Mouse (Mus musculus): ENCODE measurements around the gene Gm5767. TPM values are rescaled to one million over a fixed set of nuclear protein-coding genes. Genes with fewer than 3 reads are reported as not detected.
A peak's percentile ranks its signal among the peaks of the same experiment; 100 is the strongest.

Gm5767 gene
- polyA plus RNA-seq, 1 experiment from 2014 or later: not detected

GRCm38 (mm10) chr16:8685087-8685486 lies 4.5 kb downstream of the Gm5767 start:
- no peak overlapping the region for H3K27ac ChIP-seq (ENCODE audit: low read depth)
- H3K4me2 ChIP-seq (ENCODE audit: low read length): no peak overlapping the region
- peaks cover 31% of the 10 kb centered on the region for H3K36me3 ChIP-seq (ENCODE audit: control insufficient read depth, insufficient read depth, low read length)
- H3K27me3 ChIP-seq (replicated peaks; ENCODE audit: control insufficient read depth, insufficient read depth, low read length): no peaks in the 10 kb centered on the region
- DNase-seq (ENCODE audit: low spot score) (no peak), ATAC-seq (replicated peaks; ENCODE audit: low FRiP score, low TSS enrichment, low read depth) (no peak)
- no peak overlapping the region for H3K9ac ChIP-seq (ENCODE audit: low read length)
- no peak overlapping the region for H3K4me3 ChIP-seq (ENCODE audit: low read depth, low read length)
- H3K4me1 ChIP-seq (replicated peaks; ENCODE audit: control insufficient read depth, insufficient read depth, low read length): no peaks in the 10 kb centered on the region
- WGBS: 55% methylated on average over 4 of the region's 4 CpGs
- no peaks in the 10 kb centered on the region for H3K9me3 ChIP-seq (ENCODE audit: control insufficient read depth, low read length)

DNA sequence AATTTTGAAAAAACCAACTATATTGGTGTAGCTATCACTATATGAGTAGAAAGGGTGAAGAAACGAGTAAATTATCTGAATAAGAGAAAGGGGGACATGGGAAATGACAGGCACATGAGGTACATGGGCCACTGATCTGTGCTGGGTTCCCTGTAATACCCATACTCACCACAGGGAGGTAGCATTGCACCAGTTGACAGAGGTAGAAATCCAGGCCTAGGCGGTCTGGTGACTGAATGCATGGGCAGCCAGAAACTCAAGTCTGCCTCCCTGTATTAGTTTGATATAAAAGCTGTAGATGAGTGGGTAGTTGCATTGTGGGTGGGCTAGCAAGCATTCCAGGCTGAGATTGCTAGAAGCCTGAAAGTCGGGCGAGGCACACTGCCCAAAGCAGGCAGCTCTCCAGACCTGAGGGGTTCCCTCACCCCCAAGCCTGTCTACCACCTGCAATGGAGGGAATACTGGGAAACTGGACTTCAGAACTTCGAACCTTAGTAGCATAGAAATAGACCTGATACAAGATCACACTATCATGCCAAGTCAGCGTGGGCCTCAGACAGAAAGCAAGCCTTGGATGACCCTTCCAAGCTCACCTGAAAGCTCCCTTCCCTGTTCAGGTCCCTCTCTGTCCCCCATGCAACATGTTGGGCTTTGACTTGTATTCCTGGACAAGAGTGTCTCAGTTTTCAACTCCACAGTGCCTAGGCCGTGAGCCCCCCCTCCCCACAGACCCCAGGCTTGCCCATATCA lies 5.7 kb downstream of the Gm5767 start:
- 62% methylated on average over 7 of the region's 7 CpGs for WGBS
- Histone ChIP-seq H3K27ac (ENCODE audit: low read depth) (no peak overlapping the region), H3K4me1 (replicated peaks; ENCODE audit: control insufficient read depth, insufficient read depth, low read length) (no peaks in the 10 kb centered on the region), H3K9ac (ENCODE audit: low read length) (no peak overlapping the region), H3K36me3 (ENCODE audit: control insufficient read depth, insufficient read depth, low read length) (peaks cover 43% of the 10 kb centered on the region), H3K9me3 (ENCODE audit: control insufficient read depth, low read length) (no peaks in the 10 kb centered on the region), H3K27me3 (replicated peaks; ENCODE audit: control insufficient read depth, insufficient read depth, low read length) (no peaks in the 10 kb centered on the region), H3K4me2 (ENCODE audit: low read length) (no peak overlapping the region), H3K4me3 (ENCODE audit: low read depth, low read length) (no peak overlapping the region)
- ATAC-seq (replicated peaks; ENCODE audit: low FRiP score, low TSS enrichment, low read depth): peak; percentile 28; the same call in 1 of the 2 replicates
- peak; percentile 79 for DNase-seq (ENCODE audit: low spot score)

DNA sequence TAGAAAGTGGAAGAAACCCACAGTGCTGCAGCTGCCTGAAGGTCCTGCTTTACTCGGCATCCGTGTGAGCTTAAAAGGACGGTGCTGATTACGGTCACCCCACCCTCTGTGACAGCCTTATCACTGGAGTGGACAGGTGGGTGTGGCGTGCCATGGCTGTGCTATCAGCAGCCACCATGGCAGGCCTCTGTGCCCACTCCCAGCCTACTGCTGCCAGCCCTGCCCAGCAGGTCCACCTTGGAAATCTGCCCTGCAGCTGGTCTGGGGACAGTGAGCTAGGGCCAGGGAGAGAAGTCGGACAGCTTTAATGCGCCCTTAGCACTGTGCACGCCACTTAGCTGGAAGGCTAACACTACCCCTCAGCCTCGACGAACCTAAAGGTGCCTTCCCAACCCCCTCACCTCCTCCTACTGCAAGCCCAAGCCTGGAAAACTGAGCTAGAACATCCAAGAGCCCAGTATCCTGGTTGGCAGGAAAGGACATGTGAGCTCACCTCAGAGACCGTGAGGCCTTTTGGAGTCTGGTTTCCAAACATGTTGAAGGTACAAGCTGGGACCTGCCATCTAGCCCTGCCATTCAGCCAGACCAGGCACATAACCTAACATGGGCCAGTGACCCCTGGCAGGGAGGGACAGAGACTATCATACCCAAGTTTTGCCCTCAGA lies 6.4 kb downstream of the Gm5767 start:
- Histone ChIP-seq H3K9me3 (ENCODE audit: control insufficient read depth, low read length) (no peaks in the 10 kb centered on the region), H3K36me3 (ENCODE audit: control insufficient read depth, insufficient read depth, low read length) (peaks cover 51% of the 10 kb centered on the region), H3K4me3 (ENCODE audit: low read depth, low read length) (no peak overlapping the region), H3K4me1 (replicated peaks; ENCODE audit: control insufficient read depth, insufficient read depth, low read length) (no peaks in the 10 kb centered on the region), H3K4me2 (ENCODE audit: low read length) (no peak overlapping the region), H3K27me3 (replicated peaks; ENCODE audit: control insufficient read depth, insufficient read depth, low read length) (no peaks in the 10 kb centered on the region), H3K27ac (ENCODE audit: low read depth) (no peak overlapping the region), H3K9ac (ENCODE audit: low read length) (no peak overlapping the region)
- ATAC-seq (replicated peaks; ENCODE audit: low FRiP score, low TSS enrichment, low read depth): peak; percentile 18; the same call in 1 of the 2 replicates
- no peak for DNase-seq (ENCODE audit: low spot score)
- 73% methylated on average over 11 of the region's 11 CpGs for WGBS

DNA sequence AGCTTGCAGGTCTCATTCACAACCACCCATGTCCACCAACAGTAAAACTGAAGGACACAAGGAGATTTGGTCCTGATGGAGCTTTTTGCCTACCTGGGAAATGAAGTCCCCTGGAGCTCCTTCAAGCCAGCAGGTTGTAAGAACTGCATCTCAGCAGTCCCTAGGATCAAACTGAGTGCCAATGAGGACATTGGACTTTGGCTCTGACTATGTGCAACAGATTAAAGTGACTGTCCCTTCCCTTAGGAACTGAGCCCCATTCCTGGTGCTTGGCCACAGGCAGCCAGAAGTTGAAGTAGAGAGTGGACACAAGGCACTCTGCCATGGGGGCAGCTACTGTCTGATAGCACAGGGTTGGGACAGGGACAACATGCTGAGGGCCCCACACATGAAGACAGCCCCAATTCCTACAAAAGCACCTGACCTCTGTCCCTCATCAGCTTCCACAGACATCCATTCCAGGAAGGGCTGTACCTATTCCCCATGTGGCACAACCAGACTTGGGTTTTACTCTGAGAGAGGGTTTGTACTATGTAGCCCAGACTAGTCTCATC lies 7.1 kb downstream of the Gm5767 start:
- Histone ChIP-seq H3K36me3 (ENCODE audit: control insufficient read depth, insufficient read depth, low read length) (peaks cover 57% of the 10 kb centered on the region), H3K27ac (ENCODE audit: low read depth) (no peak overlapping the region), H3K9me3 (ENCODE audit: control insufficient read depth, low read length) (no peaks in the 10 kb centered on the region), H3K4me3 (ENCODE audit: low read depth, low read length) (no peak overlapping the region), H3K4me1 (replicated peaks; ENCODE audit: control insufficient read depth, insufficient read depth, low read length) (no peaks in the 10 kb centered on the region), H3K4me2 (ENCODE audit: low read length) (no peak overlapping the region), H3K9ac (ENCODE audit: low read length) (no peak overlapping the region), H3K27me3 (replicated peaks; ENCODE audit: control insufficient read depth, insufficient read depth, low read length) (no peaks in the 10 kb centered on the region)
- DNase-seq (ENCODE audit: low spot score): no peak
- no peak for ATAC-seq (replicated peaks; ENCODE audit: low FRiP score, low TSS enrichment, low read depth)

GRCm38 (mm10) chr16:8689979-8690656 lies 9.5 kb downstream of the Gm5767 start:
- Histone ChIP-seq H3K4me1 (replicated peaks; ENCODE audit: control insufficient read depth, insufficient read depth, low read length) (no peaks in the 10 kb centered on the region), H3K27me3 (replicated peaks; ENCODE audit: control insufficient read depth, insufficient read depth, low read length) (no peaks in the 10 kb centered on the region), H3K4me3 (ENCODE audit: low read depth, low read length) (no peak overlapping the region), H3K4me2 (ENCODE audit: low read length) (no peak overlapping the region), H3K9me3 (ENCODE audit: control insufficient read depth, low read length) (no peaks in the 10 kb centered on the region), H3K27ac (ENCODE audit: low read depth) (no peak overlapping the region), H3K9ac (ENCODE audit: low read length) (no peak overlapping the region), H3K36me3 (ENCODE audit: control insufficient read depth, insufficient read depth, low read length) (peaks cover 82% of the 10 kb centered on the region)
- WGBS: 93% methylated on average over 11 of the region's 11 CpGs
- no peak for ATAC-seq (replicated peaks; ENCODE audit: low FRiP score, low TSS enrichment, low read depth)
- no peak for DNase-seq (ENCODE audit: low spot score)

- no peak overlapping the region for H3K27ac ChIP-seq (ENCODE audit: low read depth)
- no peak overlapping the region for H3K4me3 ChIP-seq (ENCODE audit: low read depth, low read length)
- no peak for ATAC-seq (replicated peaks; ENCODE audit: low FRiP score, low TSS enrichment, low read depth)
- H3K27me3 ChIP-seq (replicated peaks; ENCODE audit: control insufficient read depth, insufficient read depth, low read length): no peaks in the 10 kb centered on the region
- H3K9ac ChIP-seq (ENCODE audit: low read length): no peak overlapping the region
- 92% methylated on average over 7 of the region's 7 CpGs for WGBS
- H3K4me2 ChIP-seq (ENCODE audit: low read length): no peak overlapping the region
- no peaks in the 10 kb centered on the region for H3K9me3 ChIP-seq (ENCODE audit: control insufficient read depth, low read length)
- DNase-seq (ENCODE audit: low spot score): no peak
- H3K4me1 ChIP-seq (replicated peaks; ENCODE audit: control insufficient read depth, insufficient read depth, low read length): no peaks in the 10 kb centered on the region
- H3K36me3 ChIP-seq (ENCODE audit: control insufficient read depth, insufficient read depth, low read length): peaks cover 93% of the 10 kb centered on the region
Measured at GRCm38 (mm10) chr16:8691206-8691605, 10.6 kb downstream of the Gm5767 start.

DNA sequence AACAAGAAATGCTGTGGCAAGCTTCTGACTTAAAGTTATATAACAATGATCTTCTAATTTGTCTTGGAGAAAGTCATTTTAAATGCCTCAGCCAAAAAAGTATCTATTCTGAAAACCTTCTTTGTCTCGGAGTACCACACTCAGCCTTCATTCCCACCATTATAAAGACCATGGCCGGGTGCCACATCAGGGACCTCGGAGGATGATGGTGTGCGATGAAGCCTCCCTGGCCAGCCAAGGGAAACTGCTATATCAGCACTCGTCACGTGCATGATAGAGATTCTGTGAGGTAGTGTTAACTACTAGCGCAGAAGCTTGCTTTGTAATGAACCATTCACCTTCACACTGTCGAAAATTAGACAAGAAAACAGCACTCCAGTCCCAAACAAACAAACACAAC lies 19.0 kb downstream of the Gm5767 start:
- DNase-seq (ENCODE audit: low spot score): no peak
- ATAC-seq (replicated peaks; ENCODE audit: low FRiP score, low TSS enrichment, low read depth): no peak
- Histone ChIP-seq H3K27ac (ENCODE audit: low read depth) (no peak overlapping the region), H3K4me2 (ENCODE audit: low read length) (no peak overlapping the region), H3K9ac (ENCODE audit: low read length) (no peak overlapping the region), H3K4me3 (ENCODE audit: low read depth, low read length) (no peak overlapping the region), H3K4me1 (replicated peaks; ENCODE audit: control insufficient read depth, insufficient read depth, low read length) (no peaks in the 10 kb centered on the region), H3K36me3 (ENCODE audit: control insufficient read depth, insufficient read depth, low read length) (peaks cover 100% of the 10 kb centered on the region), H3K27me3 (replicated peaks; ENCODE audit: control insufficient read depth, insufficient read depth, low read length) (no peaks in the 10 kb centered on the region), H3K9me3 (ENCODE audit: control insufficient read depth, low read length) (no peaks in the 10 kb centered on the region)
- WGBS: 91% methylated on average over 8 of the region's 8 CpGs

DNA sequence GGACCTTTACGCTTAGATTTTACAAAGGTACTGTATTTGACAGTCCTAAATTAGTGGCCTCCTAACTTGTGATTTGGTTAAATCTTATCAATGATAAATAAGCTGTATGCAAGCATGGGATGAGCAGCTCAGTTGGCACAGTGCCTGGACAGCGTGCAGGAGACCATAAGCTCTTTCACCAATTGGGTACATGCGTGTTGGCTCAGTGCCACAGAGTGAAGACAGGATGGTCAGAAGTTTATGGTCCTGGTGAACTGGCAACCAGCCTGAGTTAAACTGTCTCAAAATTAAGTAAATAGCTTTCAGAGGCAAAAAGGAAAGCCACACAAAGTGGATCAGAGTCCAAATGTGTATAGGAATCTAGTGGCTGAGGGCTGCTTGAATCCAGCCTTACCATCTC lies 20.0 kb downstream of the Gm5767 start:
- no peak for ATAC-seq (replicated peaks; ENCODE audit: low FRiP score, low TSS enrichment, low read depth)
- Histone ChIP-seq H3K4me1 (replicated peaks; ENCODE audit: control insufficient read depth, insufficient read depth, low read length) (no peaks in the 10 kb centered on the region), H3K27me3 (replicated peaks; ENCODE audit: control insufficient read depth, insufficient read depth, low read length) (no peaks in the 10 kb centered on the region), H3K9ac (ENCODE audit: low read length) (no peak overlapping the region), H3K36me3 (ENCODE audit: control insufficient read depth, insufficient read depth, low read length) (peaks cover 100% of the 10 kb centered on the region), H3K27ac (ENCODE audit: low read depth) (no peak overlapping the region), H3K4me2 (ENCODE audit: low read length) (no peak overlapping the region), H3K4me3 (ENCODE audit: low read depth, low read length) (no peak overlapping the region), H3K9me3 (ENCODE audit: control insufficient read depth, low read length) (no peaks in the 10 kb centered on the region)
- DNase-seq (ENCODE audit: low spot score): no peak
- WGBS: 84% methylated on average over 3 of the region's 3 CpGs
